Mouse (Mus musculus): ENCODE measurements around the gene Adamtsl2. TPM values are rescaled to one million over a fixed set of nuclear protein-coding genes. Genes with fewer than 3 reads are reported as not detected.

The Adamtsl2 gene
- polyA plus RNA-seq, 2 experiments = 0.25 to 0.47 TPM

DNA sequence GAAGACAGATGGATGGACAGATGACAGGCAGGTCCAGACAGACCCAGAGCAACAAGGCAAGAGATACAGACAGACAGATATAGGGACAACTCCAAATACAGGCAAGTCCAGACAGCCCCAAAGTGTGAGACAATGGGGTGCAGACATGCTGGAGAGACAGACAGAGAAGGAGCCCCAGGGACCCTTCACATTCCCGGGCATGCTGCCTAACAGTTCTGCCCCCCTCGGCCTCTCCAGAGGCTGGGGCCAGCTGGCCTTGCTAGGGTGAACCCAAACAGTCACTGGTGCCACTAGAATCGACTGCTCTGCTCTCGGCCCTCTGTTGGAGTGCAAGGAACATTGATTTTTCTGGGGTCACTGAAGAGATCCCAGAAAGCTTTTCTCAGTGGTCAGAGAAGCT is 39.3 kb downstream of the Adamtsl2 start:
- DNase-seq (ENCODE audit: low read depth in 3 of 3, low spot score in 3 of 3) (no peak), ATAC-seq (ENCODE audit: insufficient read depth) (no peak)
- H3K36me3 ChIP-seq (replicated peaks; ENCODE audit: control insufficient read depth, insufficient read depth, low read depth) = no peaks in the 10 kb centered on the region
- H3K27me3 ChIP-seq (ENCODE audit: control insufficient read depth, insufficient read depth, low read length) = no peaks in the 10 kb centered on the region
- H3K9me3 ChIP-seq (ENCODE audit: control insufficient read depth, low read length) = no peaks in the 10 kb centered on the region
- no peak overlapping the region for H3K27ac ChIP-seq
- no peak overlapping the region for H3K4me2 ChIP-seq (ENCODE audit: low read depth)
- 35% methylated on average over 4 of the region's 4 CpGs for WGBS (ENCODE audit: insufficient replicate concordance)
- no peak overlapping the region for H3K9ac ChIP-seq (replicated peaks)
- no peak overlapping the region for H3K4me3 ChIP-seq (ENCODE audit: insufficient read depth in 1 of 2, low read depth in 2 of 2, low read length in 2 of 2)
- H3K4me1 ChIP-seq (replicated peaks; ENCODE audit: control insufficient read depth in 2 of 2, insufficient read depth in 2 of 2, low read length in 1 of 2) = no peaks in the 10 kb centered on the region
- TF ChIP-seq CTCF (IDR thresholded peaks at IDR 0.05; ENCODE audit: low read depth) (no peak), EP300 (IDR thresholded peaks at IDR 0.05; ENCODE audit: low read depth) (no peak)

DNA sequence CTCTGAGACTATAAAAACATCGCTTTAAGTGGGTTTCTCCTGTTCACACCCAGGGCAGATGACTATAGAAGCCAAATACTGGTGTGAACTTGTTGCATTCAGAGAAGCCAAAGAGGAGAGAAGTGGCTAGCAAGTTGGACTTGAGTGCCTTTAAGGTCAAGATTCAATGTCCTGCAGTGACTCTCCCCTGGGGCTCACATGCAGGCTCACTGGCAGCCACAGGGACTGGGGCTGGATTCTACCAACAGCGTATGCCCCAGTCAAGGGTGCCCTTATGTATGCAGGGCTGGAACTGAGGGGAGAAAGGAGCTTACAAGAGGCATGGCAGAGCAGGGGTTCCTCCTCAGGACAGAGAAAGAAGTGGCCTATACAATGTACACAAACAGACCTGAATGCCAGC is 40.6 kb downstream of the Adamtsl2 start:
- H3K27ac ChIP-seq = no peak overlapping the region
- no peak overlapping the region for H3K4me2 ChIP-seq (ENCODE audit: low read depth)
- H3K36me3 ChIP-seq (replicated peaks; ENCODE audit: control insufficient read depth, insufficient read depth, low read depth) = no peaks in the 10 kb centered on the region
- no peaks in the 10 kb centered on the region for H3K4me1 ChIP-seq (replicated peaks; ENCODE audit: control insufficient read depth in 2 of 2, insufficient read depth in 2 of 2, low read length in 1 of 2)
- no peak overlapping the region for H3K4me3 ChIP-seq (ENCODE audit: insufficient read depth in 1 of 2, low read depth in 2 of 2, low read length in 2 of 2)
- no peak for TF ChIP-seq CTCF (IDR thresholded peaks at IDR 0.05; ENCODE audit: low read depth)
- TF ChIP-seq EP300 (IDR thresholded peaks at IDR 0.05; ENCODE audit: low read depth) = no peak
- H3K9ac ChIP-seq (replicated peaks) = no peak overlapping the region
- DNase-seq (ENCODE audit: low read depth in 3 of 3, low spot score in 3 of 3) (no peak), ATAC-seq (ENCODE audit: insufficient read depth) (no peak)
- H3K9me3 ChIP-seq (ENCODE audit: control insufficient read depth, low read length) = no peaks in the 10 kb centered on the region
- 52% methylated on average over 2 of the region's 2 CpGs for WGBS (ENCODE audit: insufficient replicate concordance)
- H3K27me3 ChIP-seq (ENCODE audit: control insufficient read depth, insufficient read depth, low read length) = no peaks in the 10 kb centered on the region

DNA sequence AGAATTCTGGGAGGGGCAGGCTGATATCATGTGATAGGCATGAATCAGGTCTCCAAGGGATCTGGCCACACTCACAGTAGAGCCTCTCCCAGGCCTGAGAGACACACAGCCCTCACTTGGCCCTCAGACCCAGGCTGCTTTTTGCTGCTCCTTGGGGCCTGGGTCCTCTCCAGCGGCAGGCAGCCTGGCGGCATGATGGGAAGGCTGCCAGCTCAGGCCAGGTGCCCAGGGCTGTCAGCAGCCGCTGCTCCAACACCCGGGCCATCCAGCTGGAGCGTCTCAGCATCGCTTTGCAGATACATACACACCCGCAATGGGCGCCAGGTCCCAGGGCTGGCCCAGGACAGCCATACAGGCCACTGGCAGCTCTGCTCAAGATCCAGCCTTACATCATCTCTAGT is 41.1 kb downstream of the Adamtsl2 start:
- DNase-seq (ENCODE audit: low read depth in 3 of 3, low spot score in 3 of 3) (no peak), ATAC-seq (ENCODE audit: insufficient read depth) (no peak)
- H3K4me3 ChIP-seq (ENCODE audit: insufficient read depth in 1 of 2, low read depth in 2 of 2, low read length in 2 of 2) = no peak overlapping the region
- 62% methylated on average over 8 of the region's 8 CpGs for WGBS (ENCODE audit: insufficient replicate concordance)
- no peaks in the 10 kb centered on the region for H3K9me3 ChIP-seq (ENCODE audit: control insufficient read depth, low read length)
- H3K9ac ChIP-seq (replicated peaks) = no peak overlapping the region
- H3K36me3 ChIP-seq (replicated peaks; ENCODE audit: control insufficient read depth, insufficient read depth, low read depth) = no peaks in the 10 kb centered on the region
- no peaks in the 10 kb centered on the region for H3K27me3 ChIP-seq (ENCODE audit: control insufficient read depth, insufficient read depth, low read length)
- H3K4me2 ChIP-seq (ENCODE audit: low read depth) = no peak overlapping the region
- no peak overlapping the region for H3K27ac ChIP-seq
- TF ChIP-seq EP300 (IDR thresholded peaks at IDR 0.05; ENCODE audit: low read depth) = no peak
- no peak for TF ChIP-seq CTCF (IDR thresholded peaks at IDR 0.05; ENCODE audit: low read depth)
- H3K4me1 ChIP-seq (replicated peaks; ENCODE audit: control insufficient read depth in 2 of 2, insufficient read depth in 2 of 2, low read length in 1 of 2) = no peaks in the 10 kb centered on the region

DNA sequence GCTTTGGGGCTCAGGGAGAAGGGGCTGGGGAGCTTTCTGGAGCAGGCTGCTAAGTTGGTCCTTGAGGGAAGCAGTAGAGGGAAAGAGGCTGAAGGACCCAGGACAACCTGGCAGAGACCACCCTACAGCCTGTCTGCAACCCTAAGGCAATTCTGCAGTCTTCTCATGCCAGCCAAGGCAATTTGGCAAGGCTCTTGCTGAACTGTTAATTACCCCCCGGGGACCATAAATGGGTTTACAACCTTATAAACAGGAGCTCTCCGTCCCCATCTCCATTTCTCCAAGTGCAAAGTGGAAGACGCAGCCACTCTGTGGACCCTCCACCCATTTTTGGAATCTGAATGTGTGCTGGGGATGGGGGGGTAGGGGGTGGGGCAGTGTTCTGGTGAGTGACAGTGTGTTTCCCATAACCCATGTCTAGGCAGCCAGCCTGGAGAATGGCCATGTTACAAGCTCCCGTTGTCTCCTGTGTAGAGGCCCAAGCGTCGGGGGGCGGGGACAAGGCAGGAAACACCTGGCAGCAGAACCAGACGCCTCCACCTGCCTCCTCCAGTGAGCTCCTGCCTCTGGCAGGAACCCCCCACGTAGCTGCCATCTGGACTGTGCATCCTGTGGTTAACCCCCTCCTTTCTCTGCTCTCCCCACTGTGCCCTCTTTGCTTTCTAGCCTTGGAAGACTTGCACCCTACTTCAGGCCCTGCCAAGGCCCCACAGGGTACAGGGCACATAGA is 42.6 kb downstream of the Adamtsl2 start:
- no peak overlapping the region for H3K4me2 ChIP-seq (ENCODE audit: low read depth)
- H3K27me3 ChIP-seq (ENCODE audit: control insufficient read depth, insufficient read depth, low read length) = no peaks in the 10 kb centered on the region
- H3K4me1 ChIP-seq (replicated peaks; ENCODE audit: control insufficient read depth in 2 of 2, insufficient read depth in 2 of 2, low read length in 1 of 2) = no peaks in the 10 kb centered on the region
- TF ChIP-seq EP300 (IDR thresholded peaks at IDR 0.05; ENCODE audit: low read depth) = no peak
- TF ChIP-seq CTCF (IDR thresholded peaks at IDR 0.05; ENCODE audit: low read depth) = no peak
- DNase-seq (ENCODE audit: low read depth in 3 of 3, low spot score in 3 of 3) = no peak
- H3K9ac ChIP-seq (replicated peaks) = no peak overlapping the region
- H3K4me3 ChIP-seq (ENCODE audit: insufficient read depth in 1 of 2, low read depth in 2 of 2, low read length in 2 of 2) = no peak overlapping the region
- no peak overlapping the region for H3K27ac ChIP-seq
- 7% methylated on average over 9 of the region's 9 CpGs for WGBS (ENCODE audit: insufficient replicate concordance)
- no peaks in the 10 kb centered on the region for H3K9me3 ChIP-seq (ENCODE audit: control insufficient read depth, low read length)
- no peaks in the 10 kb centered on the region for H3K36me3 ChIP-seq (replicated peaks; ENCODE audit: control insufficient read depth, insufficient read depth, low read depth)
- no peak for ATAC-seq (ENCODE audit: insufficient read depth)

DNA sequence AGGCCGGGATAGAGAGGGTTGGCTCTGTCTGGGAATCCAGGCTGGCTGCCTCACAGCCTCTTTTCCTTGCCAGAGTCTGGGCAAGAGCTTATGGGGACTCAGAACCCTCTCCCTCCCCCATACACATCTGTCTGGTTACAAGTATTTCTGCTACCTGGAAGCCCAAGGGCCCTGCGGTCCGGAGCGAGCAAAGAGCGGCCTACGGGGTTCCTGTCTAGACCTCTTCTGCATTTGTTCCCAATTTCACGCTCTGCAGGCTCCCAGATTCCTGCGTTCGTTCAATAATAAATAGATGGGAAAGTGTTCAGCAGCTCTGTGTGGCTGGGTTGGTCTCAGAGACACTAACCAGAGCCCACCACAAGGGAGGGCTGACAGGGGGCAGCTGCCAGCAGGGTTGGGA is 43.4 kb downstream of the Adamtsl2 start:
- TF ChIP-seq CTCF (IDR thresholded peaks at IDR 0.05; ENCODE audit: low read depth) (no peak), EP300 (IDR thresholded peaks at IDR 0.05; ENCODE audit: low read depth) (no peak)
- Histone ChIP-seq H3K9ac (replicated peaks) (no peak overlapping the region), H3K36me3 (replicated peaks; ENCODE audit: control insufficient read depth, insufficient read depth, low read depth) (no peaks in the 10 kb centered on the region), H3K9me3 (ENCODE audit: control insufficient read depth, low read length) (no peaks in the 10 kb centered on the region), H3K4me2 (ENCODE audit: low read depth) (no peak overlapping the region), H3K4me1 (replicated peaks; ENCODE audit: control insufficient read depth in 2 of 2, insufficient read depth in 2 of 2, low read length in 1 of 2) (no peaks in the 10 kb centered on the region), H3K27ac (no peak overlapping the region), H3K27me3 (ENCODE audit: control insufficient read depth, insufficient read depth, low read length) (no peaks in the 10 kb centered on the region), H3K4me3 (ENCODE audit: insufficient read depth in 1 of 2, low read depth in 2 of 2, low read length in 2 of 2) (no peak overlapping the region)
- DNase-seq (ENCODE audit: low read depth in 3 of 3, low spot score in 3 of 3) (no peak), ATAC-seq (ENCODE audit: insufficient read depth) (no peak)
- WGBS (ENCODE audit: insufficient replicate concordance) = 57% methylated on average over 9 of the region's 9 CpGs

All from liver, embryonic 14.5 days (tissue).